Comparison of ENCODE assay signal across 8 mouse cellular contexts in genomic region chr11:58329906-58330275, GRCm38 (mm10). TPM values are rescaled to one million over a fixed set of nuclear protein-coding genes. Genes with fewer than 3 reads are reported as not detected.
DNase-seq lines count a peak whose midpoint lies in the region; ATAC-seq and TF ChIP-seq lines count a peak whose summit lies in the region.

No protein-coding gene starts in this region.

- no peaks in the 10 kb centered on the region for H3K27me3 ChIP-seq in heart, embryonic 11.5 days (ENCODE audit: control insufficient read depth, insufficient read depth, low read length)
- H3K27me3 ChIP-seq in G1E (ENCODE audit: insufficient read depth, low read length): no peaks in the 10 kb centered on the region
- no peaks in the 10 kb centered on the region for H3K27me3 ChIP-seq in forebrain, postnatal 0 days (ENCODE audit: insufficient read depth, low read length)

- peaks cover 24% of the 10 kb centered on the region for H3K4me1 ChIP-seq in heart, embryonic 11.5 days (ENCODE audit: control insufficient read depth, insufficient read depth, low read length)
- peaks cover 55% of the 10 kb centered on the region for H3K4me1 ChIP-seq in G1E (ENCODE audit: insufficient read depth, low read depth, low read length)
- H3K4me1 ChIP-seq in forebrain, postnatal 0 days (ENCODE audit: insufficient read depth): peaks cover 26% of the 10 kb centered on the region

- H3K9ac ChIP-seq in heart, embryonic 11.5 days (ENCODE audit: low read depth, low read length): peak overlapping the region; percentile 89
- H3K9ac ChIP-seq in forebrain, postnatal 0 days: peak overlapping the region; percentile 73

- under 1% methylated on average over 21 of the region's 21 CpGs for WGBS in heart, embryonic 11.5 days (ENCODE audit: insufficient replicate concordance)
- 2% methylated on average over 21 of the region's 21 CpGs for WGBS in forebrain, postnatal 0 days

- H3K4me3 ChIP-seq in heart, embryonic 11.5 days (ENCODE audit: low read depth, low read length): peak overlapping the region; percentile 92
- H3K4me3 ChIP-seq in G1E (ENCODE audit: low read depth, low read length): peak overlapping the region; percentile 78
- H3K4me3 ChIP-seq in forebrain, postnatal 0 days (ENCODE audit: low read depth, low read length): peak overlapping the region; percentile 73

- TF ChIP-seq CTCF in G1E (IDR thresholded peaks at IDR 0.05; ENCODE audit: low read depth, low read length): no peak
- 0 out of 2 replicates have a peak, but pooled peaks have one; percentile 6 for TF ChIP-seq CTCF in forebrain, postnatal 0 days (IDR thresholded peaks at IDR 0.05; ENCODE audit: low read depth)

- H3K36me3 ChIP-seq in heart, embryonic 11.5 days (ENCODE audit: control insufficient read depth, insufficient read depth, low read length): peaks cover 5% of the 10 kb centered on the region; the same call in 1 of the 2 replicates
- H3K36me3 ChIP-seq in G1E (replicated peaks): peaks cover 63% of the 10 kb centered on the region
- peaks cover 10% of the 10 kb centered on the region; the same call in 1 of the 2 replicates for H3K36me3 ChIP-seq in forebrain, postnatal 0 days (ENCODE audit: insufficient read depth)

- no peak for DNase-seq in heart, postnatal 4 days
- DNase-seq in G1E (ENCODE audit: low spot score): peak; percentile 44
- DNase-seq in forebrain, postnatal 0 days: no peak
- peak; percentile 5 for DNase-seq in lung, postnatal 14 days
- no peak for DNase-seq in ovary, adult 18-20 months (ENCODE audit: low spot score)
- DNase-seq in adrenal gland, postnatal 25 days: no peak
- DNase-seq in right cerebral cortex, postnatal 4 days: no peak

- no peaks in the 10 kb centered on the region for H3K9me3 ChIP-seq in heart, embryonic 11.5 days (replicated peaks; ENCODE audit: control insufficient read depth, low read length)
- H3K9me3 ChIP-seq in G1E (replicated peaks): no peaks in the 10 kb centered on the region
- no peaks in the 10 kb centered on the region for H3K9me3 ChIP-seq in forebrain, postnatal 0 days (ENCODE audit: low read length)

- no peak; the same call in 1 of the 2 replicates for ATAC-seq in heart, embryonic 11.5 days (replicated peaks; ENCODE audit: insufficient number of reproducible peaks, low FRiP score, low TSS enrichment)
- no peak for ATAC-seq in G1E (ENCODE audit: extremely low read depth, insufficient number of reproducible peaks, low FRiP score, poor library complexity, severe bottlenecking)
- peak; percentile 25 for ATAC-seq in forebrain, postnatal 0 days

- H3K27ac ChIP-seq in heart, embryonic 11.5 days (ENCODE audit: low read depth, low read length): peak overlapping the region; percentile 25; the same call in 1 of the 2 replicates
- peak overlapping the region; percentile 78 for H3K27ac ChIP-seq in forebrain, postnatal 0 days (ENCODE audit: low read depth, low read length)

- H3K4me2 ChIP-seq in heart, embryonic 11.5 days: peak overlapping the region; percentile 88
- peak overlapping the region; percentile 87 for H3K4me2 ChIP-seq in forebrain, postnatal 0 days (ENCODE audit: low read depth)

RNA-seq across cellular contexts. Expression of gene Zfp672, which starts 0.2 kb away (rescaled TPM):
- polyA plus RNA-seq in heart, embryonic 11.5 days (2014; fragmentation: Nextera tagmentation; extraction: Ambion mirVana): 31.2 and 33.8 TPM in 2 replicates
- 10 to 100 TPM; 37.5 to 44.2 TPM for total RNA-seq in heart, postnatal 4 days (2021)
- total RNA-seq in G1E (2014; fragmentation: Nextera tagmentation) (24.2 and 27.1 TPM in 2 replicates), G1E (2017) (27.2 and 29.6 TPM in 2 replicates)
- polyA plus RNA-seq in G1E (2012): 7.9 TPM in 2 replicates
- 41.5 and 41.7 TPM in 2 replicates for total RNA-seq in forebrain, postnatal 0 days (2014; rRNA removed)
- 38.8 and 41.2 TPM in 2 replicates for polyA plus RNA-seq in forebrain, postnatal 0 days (2015; fragmentation: Nextera tagmentation; extraction: Ambion mirVana)
- total RNA-seq in adrenal gland, postnatal 25 days (2021): 53.1 and 53.4 TPM in 2 replicates

RNA-seq across cellular contexts. Expression of gene Sh3bp5l, which starts 0.6 kb away (rescaled TPM):
- 17.5 and 17.7 TPM in 2 replicates for polyA plus RNA-seq in heart, embryonic 11.5 days (2014; fragmentation: Nextera tagmentation; extraction: Ambion mirVana)
- total RNA-seq in heart, postnatal 4 days (2021): 10 to 100 TPM; 38.5 to 51.5 TPM
- total RNA-seq in G1E (2014; fragmentation: Nextera tagmentation) (4.5 and 5.1 TPM in 2 replicates), G1E (2017) (18.1 and 19.5 TPM in 2 replicates)
- 18.2 and 18.6 TPM in 2 replicates for polyA plus RNA-seq in G1E (2012)
- total RNA-seq in forebrain, postnatal 0 days (2014; rRNA removed): 43.1 and 44.3 TPM in 2 replicates
- 35.8 and 44.9 TPM in 2 replicates for polyA plus RNA-seq in forebrain, postnatal 0 days (2015; fragmentation: Nextera tagmentation; extraction: Ambion mirVana)
- total RNA-seq in adrenal gland, postnatal 25 days (2021): 41.7 and 64.5 TPM in 2 replicates

RNA-seq across cellular contexts. Expression of gene Zfp692, which starts 23.0 kb away (rescaled TPM):
- 8.2 and 9.3 TPM in 2 replicates for polyA plus RNA-seq in heart, embryonic 11.5 days (2014; fragmentation: Nextera tagmentation; extraction: Ambion mirVana)
- total RNA-seq in heart, postnatal 4 days (2021): 1 to 10 TPM; 4.2 to 6.6 TPM
- total RNA-seq in G1E (2014; fragmentation: Nextera tagmentation) (14.4 and 17.5 TPM in 2 replicates), G1E (2017) (14.5 and 20.0 TPM in 2 replicates)
- 15.5 and 16.6 TPM in 2 replicates for polyA plus RNA-seq in G1E (2012)
- total RNA-seq in forebrain, postnatal 0 days (2014; rRNA removed): 25.6 and 30.0 TPM in 2 replicates
- 14.8 and 17.7 TPM in 2 replicates for polyA plus RNA-seq in forebrain, postnatal 0 days (2015; fragmentation: Nextera tagmentation; extraction: Ambion mirVana)
- total RNA-seq in adrenal gland, postnatal 25 days (2021): 14.4 and 17.3 TPM in 2 replicates

RNA-seq across cellular contexts. Expression of gene Lypd8, which starts 49.0 kb away (rescaled TPM):
- not detected in 2 replicates for polyA plus RNA-seq in heart, embryonic 11.5 days (2014; fragmentation: Nextera tagmentation; extraction: Ambion mirVana)
- not detected for total RNA-seq in heart, postnatal 4 days (2021)
- total RNA-seq in G1E (2014; fragmentation: Nextera tagmentation) (0.68 and 1.2 TPM in 2 replicates), G1E (2017) (0.16 and 0.29 TPM in 2 replicates)
- 0.07 TPM in 1 of 2 replicates, not detected in the other for polyA plus RNA-seq in G1E (2012)
- not detected in 2 replicates for total RNA-seq in forebrain, postnatal 0 days (2014; rRNA removed)
- polyA plus RNA-seq in forebrain, postnatal 0 days (2015; fragmentation: Nextera tagmentation; extraction: Ambion mirVana): 0.13 TPM in 1 of 2 replicates, not detected in the other
- total RNA-seq in adrenal gland, postnatal 25 days (2021): not detected in 2 replicates

RNA-seq across cellular contexts. Expression of gene 4930438A08Rik, which starts 55.3 kb away (rescaled TPM):
- polyA plus RNA-seq in heart, embryonic 11.5 days (2014; fragmentation: Nextera tagmentation; extraction: Ambion mirVana): not detected in 2 replicates
- not detected for total RNA-seq in heart, postnatal 4 days (2021)
- total RNA-seq in G1E (2014; fragmentation: Nextera tagmentation) (not detected in 2 replicates), G1E (2017) (0.05 TPM in 1 of 2 replicates, not detected in the other)
- not detected in 2 replicates for polyA plus RNA-seq in G1E (2012)
- not detected in 2 replicates for total RNA-seq in forebrain, postnatal 0 days (2014; rRNA removed)
- polyA plus RNA-seq in forebrain, postnatal 0 days (2015; fragmentation: Nextera tagmentation; extraction: Ambion mirVana): 0.10 TPM in 1 of 2 replicates, not detected in the other
- not detected in 2 replicates for total RNA-seq in adrenal gland, postnatal 25 days (2021)

Comparison
In these comparisons a context has a peak if more than half of its experiments do, and no peak if none do; other contexts are left out.
1. DNase-seq: peak in G1E (single experiment) and lung, postnatal 14 days (single experiment); none in heart, postnatal 4 days (single experiment), forebrain, postnatal 0 days (single experiment), ovary, adult 18-20 months (single experiment), adrenal gland, postnatal 25 days (single experiment) and right cerebral cortex, postnatal 4 days (single experiment).
2. Peak in every context shown above with its lines, with median percentiles within 50 percentile points of each other: H3K4me3 ChIP-seq.